Mouse (Mus musculus): Measurements from ENCODE around the gene Hsd17b10. TPM values are rescaled to one million over a fixed set of nuclear protein-coding genes. Genes with fewer than 3 reads are reported as not detected.

Gene Hsd17b10
- polyA plus RNA-seq (2017; shearing (Covaris generic)), result 57.0 TPM

GRCm38 (mm10) chrX:152001737-152002710 is at the start of gene Hsd17b10:
Hsd17b10 (plus strand) TSS chrX:152001845.

DNA sequence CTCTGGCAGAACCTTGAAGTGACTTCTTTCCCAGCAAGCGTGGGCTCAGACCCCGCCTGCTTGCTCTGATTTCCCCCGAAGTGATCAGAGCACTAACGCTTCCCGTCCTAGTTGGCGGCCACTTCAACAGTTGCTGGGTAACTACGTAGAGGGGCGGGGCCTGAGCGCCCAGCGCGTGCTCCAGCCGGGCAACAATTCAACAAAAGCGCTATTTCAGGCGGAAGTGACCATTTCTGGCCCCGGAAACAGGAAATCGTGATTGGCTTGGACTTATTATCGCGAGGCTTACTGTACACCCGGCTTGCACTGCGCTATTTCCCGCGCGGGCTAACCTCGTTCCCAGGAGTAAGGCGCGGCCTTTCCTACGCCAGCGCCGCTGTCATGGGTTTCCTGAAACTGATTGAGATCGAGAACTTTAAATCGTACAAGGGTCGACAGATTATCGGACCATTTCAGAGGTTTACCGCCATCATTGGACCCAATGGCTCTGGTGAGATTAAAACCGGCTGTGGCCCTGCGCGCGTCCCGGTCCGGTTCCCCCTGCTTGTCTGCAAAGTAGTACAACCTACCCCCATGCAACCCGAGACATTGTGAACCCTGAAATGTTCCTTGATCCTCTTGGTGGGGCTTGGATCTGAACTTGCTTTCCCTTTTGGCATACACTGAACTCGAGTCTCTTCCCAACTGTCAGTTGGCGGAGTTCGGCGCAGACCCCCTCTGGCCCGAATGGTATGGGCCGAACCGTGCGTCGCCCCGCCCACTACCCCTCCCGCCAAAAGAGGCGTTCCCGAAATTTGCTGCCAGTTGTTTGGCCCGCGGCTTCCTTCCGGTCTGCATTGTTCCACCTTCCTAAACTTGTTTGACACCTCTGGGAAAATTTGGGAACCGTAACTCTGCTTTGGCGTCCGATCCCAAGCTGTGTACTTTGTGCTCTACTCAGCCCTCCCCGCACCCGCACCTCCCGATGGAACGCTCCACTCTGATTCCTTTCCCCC is 14.8 kb downstream of the Hsd17b10 start, which contains the start of the genes Ribc1 and Smc1a:
TSS of gene Ribc1 (minus strand) at position 145 of the 995 bp plus-strand sequence.
TSS of gene Smc1a (plus strand) at position 278 of the 995 bp plus-strand sequence.

Other genes starting within 250 kb of the Hsd17b10 start
- 56.2 TPM for gene Huwe1, start 201.0 kb upstream of the Hsd17b10 start, polyA plus RNA-seq (2017; shearing (Covaris generic))
- gene Ribc1, start 14.4 kb downstream of the Hsd17b10 start, polyA plus RNA-seq (2017; shearing (Covaris generic)), result 0.53 TPM
- gene Smc1a, start 14.6 kb downstream of the Hsd17b10 start, polyA plus RNA-seq (2017; shearing (Covaris generic)), result 89.9 TPM
- gene Iqsec2, start 142.4 kb downstream of the Hsd17b10 start, polyA plus RNA-seq (2017; shearing (Covaris generic)), result not detected
- gene Kdm5c, start 231.2 kb downstream of the Hsd17b10 start, polyA plus RNA-seq (2017; shearing (Covaris generic)), result 54.6 TPM

Measured in naive thymus-derived CD4-positive, alpha-beta T cell, adult 5 months (primary cell).